1 mouse cellular context compared by ENCODE assay signal in genomic region chr11:84481661-84482060, GRCm38 (mm10).
TF ChIP-seq lines count a peak whose summit lies in the region.

No protein-coding gene starts in this region.

TF ChIP-seq in CH12.LX, 34 proteins besides CTCF, POLR2A, EP300 and RAD21 (continued from another document):
- TF ChIP-seq KAT2A (IDR thresholded peaks at IDR 0.05; ENCODE audit: insufficient replicate concordance, low read length) (no peak), TCF12 (IDR thresholded peaks at IDR 0.05; ENCODE audit: low read depth, low read length) (no peak), ZNF384 (IDR thresholded peaks at IDR 0.05; ENCODE audit: low read depth, low read length) (no peak)
